Mouse (Mus musculus): Measurements from ENCODE around the gene Hdac8.

DNA sequence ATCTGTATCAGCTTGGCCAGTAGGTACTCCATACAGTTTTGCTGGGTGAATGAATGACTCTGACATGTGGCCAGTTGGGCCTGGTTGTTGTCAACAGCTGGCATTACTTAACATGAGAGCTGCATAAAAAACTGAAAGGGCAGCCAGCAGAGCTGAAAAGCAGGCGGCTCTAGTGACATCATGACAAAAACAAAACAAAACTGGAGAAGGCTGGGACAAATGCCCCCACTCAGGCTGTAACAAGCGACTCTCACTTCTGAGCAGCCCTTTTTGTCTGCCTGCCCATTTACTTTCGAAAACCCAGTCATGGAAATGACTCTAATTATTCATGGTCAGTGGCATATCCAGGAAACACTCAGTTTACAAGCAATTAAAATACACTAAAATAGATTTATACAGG is 185.5 kb downstream of the Hdac8 start:
- TF ChIP-seq CTCF (IDR thresholded peaks at IDR 0.05; ENCODE audit: low read depth) (no peak), EP300 (optimal IDR thresholded peaks at IDR 0.05) (no peak)

All from stomach, postnatal 0 days (tissue).